Mouse (Mus musculus): ENCODE measurements around the gene Col5a1. TPM values are rescaled to one million over a fixed set of nuclear protein-coding genes. Genes with fewer than 3 reads are reported as not detected.
A peak's percentile ranks its signal among the peaks of the same experiment; 100 is the strongest.

The Col5a1 gene
- polyA plus RNA-seq, 1 experiment from 2014 or later, result 15.4 TPM

- ATAC-seq, result no peak
- 88% methylated on average over 9 of the region's 9 CpGs for WGBS (ENCODE audit: insufficient replicate concordance)
- Histone ChIP-seq H3K4me2 (no peak overlapping the region), H3K9me3 (replicated peaks) (no peaks in the 10 kb centered on the region), H3K36me3 (no peaks in the 10 kb centered on the region), H3K4me1 (peaks cover 66% of the 10 kb centered on the region), H3K4me3 (no peak overlapping the region), H3K27me3 (replicated peaks) (no peaks in the 10 kb centered on the region), H3K9ac (peak overlapping the region; percentile 62), H3K27ac (peak overlapping the region; percentile 97)
These were observed 182.3 kb downstream of the Col5a1 start for GRCm38 (mm10) chr2:28068537-28068878.

- Histone ChIP-seq H3K4me1 (peaks cover 30% of the 10 kb centered on the region), H3K9me3 (replicated peaks) (peaks cover 5% of the 10 kb centered on the region; the same call in 1 of the 2 replicates), H3K36me3 (0 out of 2 replicates have a peak, but pooled peaks cover 3% of the 10 kb centered on the region), H3K9ac (peak overlapping the region; percentile 46), H3K27ac (peak overlapping the region; percentile 88), H3K4me3 (no peak overlapping the region), H3K27me3 (replicated peaks) (no peaks in the 10 kb centered on the region), H3K4me2 (no peak overlapping the region)
- ATAC-seq, result peak; percentile 81
- 37% methylated on average over 7 of the region's 7 CpGs for WGBS (ENCODE audit: insufficient replicate concordance)
These were observed 189.5 kb downstream of the Col5a1 start for GRCm38 (mm10) chr2:28075616-28076187.

- Histone ChIP-seq H3K4me1 (peaks cover 20% of the 10 kb centered on the region), H3K9me3 (replicated peaks) (peaks cover 5% of the 10 kb centered on the region; the same call in 1 of the 2 replicates), H3K4me2 (no peak within 1 kb of the TSS), H3K4me3 (no peak within 1 kb of the TSS), H3K9ac (no peak within 1 kb of the TSS), H3K36me3 (no peaks in the 10 kb centered on the region), H3K27me3 (replicated peaks) (no peaks in the 10 kb centered on the region), H3K27ac (peak within 1 kb of the TSS; percentile 50)
- no peak for ATAC-seq
- WGBS (ENCODE audit: insufficient replicate concordance), result 67% methylated on average over 3 of the region's 3 CpGs
These were observed 198.5 kb downstream of the Col5a1 start, which contains the start of gene Fcnb for GRCm38 (mm10) chr2:28084768-28085167. Fcnb (minus strand) TSS chr2:28084885.

GRCm38 (mm10) chr2:28086112-28086511 is 199.9 kb downstream of the Col5a1 start:
- no peak overlapping the region for H3K4me2 ChIP-seq
- 76% methylated on average over 10 of the region's 10 CpGs for WGBS (ENCODE audit: insufficient replicate concordance)

GRCm38 (mm10) chr2:28089095-28089494 is 202.9 kb downstream of the Col5a1 start:
- no peak overlapping the region for H3K9ac ChIP-seq
- H3K27me3 ChIP-seq (replicated peaks), result no peaks in the 10 kb centered on the region; the same call in 1 of the 2 replicates
- no peaks in the 10 kb centered on the region for H3K9me3 ChIP-seq (replicated peaks)
- no peaks in the 10 kb centered on the region for H3K36me3 ChIP-seq
- no peak for ATAC-seq
- no peak overlapping the region for H3K4me3 ChIP-seq
- H3K27ac ChIP-seq, result no peak overlapping the region
- no peak overlapping the region for H3K4me2 ChIP-seq
- WGBS (ENCODE audit: insufficient replicate concordance), result 75% methylated on average over 5 of the region's 5 CpGs
- peaks cover 29% of the 10 kb centered on the region for H3K4me1 ChIP-seq

More at GRCm38 (mm10) chr2:28086112-28086511, 199.9 kb downstream of the Col5a1 start:
- H3K27ac ChIP-seq, result 0 out of 2 replicates have a peak overlapping the region, but pooled peaks have one; percentile 17
- peaks cover 25% of the 10 kb centered on the region for H3K4me1 ChIP-seq
- H3K4me3 ChIP-seq, result no peak overlapping the region
- H3K27me3 ChIP-seq (replicated peaks), result no peaks in the 10 kb centered on the region
- ATAC-seq, result no peak
- H3K9ac ChIP-seq, result no peak overlapping the region
- H3K36me3 ChIP-seq, result no peaks in the 10 kb centered on the region
- peaks cover 5% of the 10 kb centered on the region; the same call in 1 of the 2 replicates for H3K9me3 ChIP-seq (replicated peaks)

Other genes starting within 250 kb of the Col5a1 start
- gene Rxra, start 210.0 kb upstream of the Col5a1 start, polyA plus RNA-seq (2016; fragmentation: Nextera tagmentation; extraction: Ambion mirVana), result 3.9 and 4.2 TPM in 2 replicates
- 6.0 and 8.5 TPM in 2 replicates for gene Fcnb, start 198.5 kb downstream of the Col5a1 start, polyA plus RNA-seq (2016; fragmentation: Nextera tagmentation; extraction: Ambion mirVana)